Comparison of ENCODE assay signal across 27 mouse cellular contexts in genomic region chr6:116361463-116361862, GRCm38 (mm10).
"Had no signal": no experiment of that assay in that cellular context is flagged by ENCODE, and none has a peak within 500 bp of the region (broad histone marks: within the 10 kb centered on the region; RNA-seq: fewer than 3 reads in every experiment).

No protein-coding gene starts in this region.

- H3K4me1 ChIP-seq: embryonic facial prominence, embryonic 10.5 days; embryonic facial prominence, embryonic 12.5 days; embryonic facial prominence, embryonic 13.5 days; embryonic facial prominence, embryonic 15.5 days; forebrain, embryonic 10.5 days; forebrain, embryonic 12.5 days; forebrain, embryonic 13.5 days had no signal

- H3K4me2 ChIP-seq: embryonic facial prominence, embryonic 12.5 days; embryonic facial prominence, embryonic 13.5 days; embryonic facial prominence, embryonic 15.5 days; forebrain, embryonic 12.5 days; forebrain, embryonic 13.5 days; forebrain, embryonic 15.5 days had no signal

- H3K27ac ChIP-seq: embryonic facial prominence, embryonic 10.5 days; embryonic facial prominence, embryonic 12.5 days; embryonic facial prominence, embryonic 13.5 days; embryonic facial prominence, embryonic 15.5 days; forebrain, embryonic 10.5 days; forebrain, embryonic 12.5 days; forebrain, embryonic 13.5 days; forebrain, embryonic 15.5 days; gastrocnemius, adult 2 months had no signal

- DNase-seq: cerebellum, adult 18-20 months; cerebellum, adult 2 months; cerebellum, adult 8-10 months; cerebellum, adult 9-10 months; cerebellum, adult 9-11 months; cerebellum, postnatal 10 days; cerebellum, postnatal 14 days; cerebellum, postnatal 25 days; cerebellum, postnatal 36 days; embryo, embryonic 11 days; forebrain, postnatal 0 days; gastrocnemius, adult 2 months; gastrocnemius, postnatal 10 days; gastrocnemius, postnatal 14 days; gastrocnemius, postnatal 25 days; gastrocnemius, postnatal 36 days had no signal

- H3K36me3 ChIP-seq: embryonic facial prominence, embryonic 10.5 days; embryonic facial prominence, embryonic 12.5 days; embryonic facial prominence, embryonic 13.5 days; embryonic facial prominence, embryonic 15.5 days; forebrain, embryonic 10.5 days; forebrain, embryonic 12.5 days had no signal

- H3K9ac ChIP-seq: embryonic facial prominence, embryonic 12.5 days; embryonic facial prominence, embryonic 13.5 days; embryonic facial prominence, embryonic 15.5 days; forebrain, embryonic 12.5 days; forebrain, embryonic 13.5 days; forebrain, embryonic 15.5 days; forebrain, postnatal 0 days had no signal

- ATAC-seq: forebrain, embryonic 13.5 days; forebrain, embryonic 14.5 days; forebrain, embryonic 15.5 days; forebrain, embryonic 16.5 days; forebrain, postnatal 0 days had no signal

- H3K9me3 ChIP-seq: embryonic facial prominence, embryonic 10.5 days; embryonic facial prominence, embryonic 12.5 days; embryonic facial prominence, embryonic 13.5 days; embryonic facial prominence, embryonic 15.5 days; forebrain, embryonic 10.5 days; forebrain, embryonic 12.5 days; forebrain, embryonic 13.5 days; forebrain, embryonic 15.5 days had no signal

- H3K4me3 ChIP-seq: embryonic facial prominence, embryonic 10.5 days; embryonic facial prominence, embryonic 12.5 days; embryonic facial prominence, embryonic 13.5 days; embryonic facial prominence, embryonic 15.5 days; erythroblast, embryonic 14.5 days; forebrain, embryonic 10.5 days; forebrain, embryonic 12.5 days; forebrain, embryonic 13.5 days; forebrain, embryonic 15.5 days; gastrocnemius, adult 2 months had no signal

- H3K27me3 ChIP-seq: embryonic facial prominence, embryonic 12.5 days; embryonic facial prominence, embryonic 13.5 days; embryonic facial prominence, embryonic 15.5 days; forebrain, embryonic 12.5 days; forebrain, embryonic 13.5 days; forebrain, embryonic 15.5 days had no signal
